Mouse (Mus musculus) liver, adult 2 months (tissue): ENCODE measurements around the gene Cdc14a. TPM values are rescaled to one million over a fixed set of nuclear protein-coding genes. Genes with fewer than 3 reads are reported as not detected.

Source experiments
- DNase-seq: peaks from one replicate; pipeline ENCODE4 v3.0.0-alpha.2; 2011; ENCODE audit warnings: low read depth, low spot score; ENCODE audit errors: extremely low read depth
- H3K27ac ChIP-seq: fragments of 200-500 bp; replicated peaks from 2 replicates; pipeline ENCODE4 v1.5.1; 2012; ENCODE audit warnings: low read depth, mild to moderate bottlenecking, control low read depth, inconsistent platforms, low read length; ENCODE audit not compliant: insufficient read depth
- H3K27me3 ChIP-seq: fragments of 200-500 bp; 2 replicates; pipeline ENCODE4 v1.6.1; 2012; ENCODE audit warnings: mild to moderate bottlenecking, moderate library complexity, low read length, inconsistent platforms; ENCODE audit not compliant: control insufficient read depth, insufficient read depth
- H3K36me3 ChIP-seq: fragments of 200-500 bp; 2 replicates; pipeline ENCODE4 v1.6.1; 2012; ENCODE audit warnings: low read length, inconsistent platforms; ENCODE audit not compliant: control insufficient read depth, insufficient read depth
- H3K4me1 ChIP-seq: fragments of 200-500 bp; 2 replicates; pipeline ENCODE4 v1.6.1; 2011; ENCODE audit warnings: low read length; ENCODE audit not compliant: control insufficient read depth, insufficient read depth
- H3K4me3 ChIP-seq: fragments of 200-500 bp; 2 replicates; pipeline ENCODE4 v1.5.1; 2011; ENCODE audit warnings: low read depth, mild to moderate bottlenecking, control low read depth, low read length, moderate library complexity; ENCODE audit not compliant: insufficient read depth
- H3K79me2 ChIP-seq: fragments of 200-500 bp; 2 replicates; pipeline ENCODE4 v1.6.1; 2012; ENCODE audit warnings: inconsistent platforms, mild to moderate bottlenecking, low read length, moderate library complexity; ENCODE audit not compliant: control insufficient read depth, insufficient read depth
- H3K9ac ChIP-seq: fragments of 200-500 bp; 2 replicates; pipeline ENCODE4 v1.6.1; 2012; ENCODE audit warnings: low read depth, mild to moderate bottlenecking, control low read depth, inconsistent platforms, low read length
- CTCF ChIP-seq: fragments of 200-500 bp; IDR thresholded peaks from 2 replicates; pipeline ENCODE4 v1.5.1; 2011; ENCODE audit warnings: low read depth, low read length, control low read depth
- POLR2A ChIP-seq: fragments of 200-500 bp; IDR thresholded peaks from 2 replicates; pipeline ENCODE4 v1.6.1; 2011; ENCODE audit warnings: low read length, control low read depth; ENCODE audit not compliant: insufficient read depth; ENCODE audit errors: extremely low read depth
- WGBS: fragments of 180-500 bp; shearing (Covaris S2); methylation state at CpG from one replicate; pipeline ENCODE4 v1.1.7; 2018; 5-methylcytosine and 5-hydroxymethylcytosine counted together
- polyA plus RNA-seq: library from polyadenylated mRNA; depleted of rRNA; stranded (reverse); fragments of >200 nt; gene quantifications from 2 replicates; pipeline ENCODE4 v1.2.3, GENCODE M21; 2012
- total RNA-seq: library from RNA; depleted of rRNA; stranded (reverse); fragments of >200 nt; gene quantifications from 2 replicates; pipeline ENCODE4 v1.2.3, GENCODE M21; 2014

Cdc14a gene
- total and polyA plus RNA-seq, 2 experiments, result 0.50 to 1.1 TPM

GRCm38 (mm10) chr3:116444327-116444726 is 20.5 kb upstream of the Cdc14a start:
- Histone ChIP-seq H3K27ac (no peak overlapping the region), H3K4me3 (no peak overlapping the region), H3K4me1 (no peaks in the 10 kb centered on the region), H3K27me3 (no peaks in the 10 kb centered on the region), H3K9ac (no peak overlapping the region), H3K79me2 (no peaks in the 10 kb centered on the region), H3K36me3 (no peaks in the 10 kb centered on the region)
- no peak for DNase-seq
- TF ChIP-seq POLR2A (no peak), CTCF (no peak)
- WGBS, result 87% methylated on average over 9 of the region's 9 CpGs

GRCm38 (mm10) chr3:116442788-116443187 is 19.0 kb upstream of the Cdc14a start:
- TF ChIP-seq CTCF, result no peak
- no peaks in the 10 kb centered on the region for H3K27me3 ChIP-seq
- no peak overlapping the region for H3K9ac ChIP-seq
- no peaks in the 10 kb centered on the region for H3K4me1 ChIP-seq
- no peak for DNase-seq
- no peaks in the 10 kb centered on the region for H3K36me3 ChIP-seq
- WGBS, result 69% methylated on average over 1 of the region's 1 CpGs
- H3K79me2 ChIP-seq, result no peaks in the 10 kb centered on the region
- H3K27ac ChIP-seq, result no peak overlapping the region
- H3K4me3 ChIP-seq, result no peak overlapping the region

- no peak for TF ChIP-seq POLR2A
- no peak overlapping the region for H3K4me3 ChIP-seq
- no peaks in the 10 kb centered on the region for H3K27me3 ChIP-seq
- no peaks in the 10 kb centered on the region for H3K79me2 ChIP-seq
- H3K4me1 ChIP-seq, result no peaks in the 10 kb centered on the region
- H3K27ac ChIP-seq, result no peak overlapping the region
- H3K36me3 ChIP-seq, result no peaks in the 10 kb centered on the region
- H3K9ac ChIP-seq, result no peak overlapping the region
- 88% methylated on average over 15 of the region's 15 CpGs for WGBS
- DNase-seq, result no peak
Measured at GRCm38 (mm10) chr3:116441518-116442205, 17.8 kb upstream of the Cdc14a start.

- Histone ChIP-seq H3K4me3 (no peak overlapping the region), H3K4me1 (no peaks in the 10 kb centered on the region), H3K9ac (no peak overlapping the region), H3K27ac (no peak overlapping the region), H3K27me3 (no peaks in the 10 kb centered on the region), H3K36me3 (no peaks in the 10 kb centered on the region), H3K79me2 (no peaks in the 10 kb centered on the region)
- TF ChIP-seq CTCF (no peak), POLR2A (no peak)
- WGBS, result 70% methylated on average over 8 of the region's 8 CpGs
- DNase-seq, result no peak
Measured at GRCm38 (mm10) chr3:116440066-116440997, 16.5 kb upstream of the Cdc14a start.

GRCm38 (mm10) chr3:116436811-116437601 is 13.2 kb upstream of the Cdc14a start:
- no peak for TF ChIP-seq POLR2A
- no peak for TF ChIP-seq CTCF
- 75% methylated on average over 9 of the region's 9 CpGs for WGBS
- no peaks in the 10 kb centered on the region for H3K27me3 ChIP-seq
- no peaks in the 10 kb centered on the region for H3K4me1 ChIP-seq
- no peak overlapping the region for H3K9ac ChIP-seq
- no peak overlapping the region for H3K27ac ChIP-seq
- H3K36me3 ChIP-seq, result no peaks in the 10 kb centered on the region
- H3K4me3 ChIP-seq, result no peak overlapping the region
- H3K79me2 ChIP-seq, result no peaks in the 10 kb centered on the region
- no peak for DNase-seq
